Mouse (Mus musculus): ENCODE data around the gene Mlxipl. TPM values are rescaled to one million over a fixed set of nuclear protein-coding genes. Genes with fewer than 3 reads are reported as not detected.
A peak's percentile ranks its signal among the peaks of the same experiment; 100 is the strongest.
"Not testable (repeated sequence)": the region's sequence is repeated elsewhere in the genome, so short reads cannot be mapped to it uniquely, and the experiment has no call there.

Gene Mlxipl
- 1 to 10 TPM; 3.6 to 5.2 TPM for total RNA-seq (2021)

DNA sequence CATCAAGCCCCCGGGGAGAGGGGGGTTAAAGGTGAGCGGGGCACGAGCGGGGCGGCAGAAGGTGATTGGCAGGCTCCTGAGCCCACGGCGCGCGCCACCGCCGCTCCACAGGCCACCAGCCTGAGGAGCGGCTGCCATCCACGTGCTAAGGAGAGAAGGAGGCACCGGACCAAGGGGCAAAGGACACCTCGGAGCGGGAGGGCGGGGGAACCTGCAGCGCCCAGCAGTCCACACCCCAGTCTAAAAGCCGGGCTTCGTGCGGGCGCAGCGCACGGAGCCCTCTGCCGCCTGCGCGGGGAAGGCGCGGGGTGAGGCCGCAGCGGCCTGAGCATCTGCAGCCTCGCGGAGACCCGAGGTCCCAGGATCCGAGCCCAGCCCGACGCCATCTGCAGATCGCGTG is at the start of gene Mlxipl:
Gene Mlxipl (plus strand): TSS at position 238 of the 400 bp plus-strand sequence.
- DNase-seq, result no peak

DNA sequence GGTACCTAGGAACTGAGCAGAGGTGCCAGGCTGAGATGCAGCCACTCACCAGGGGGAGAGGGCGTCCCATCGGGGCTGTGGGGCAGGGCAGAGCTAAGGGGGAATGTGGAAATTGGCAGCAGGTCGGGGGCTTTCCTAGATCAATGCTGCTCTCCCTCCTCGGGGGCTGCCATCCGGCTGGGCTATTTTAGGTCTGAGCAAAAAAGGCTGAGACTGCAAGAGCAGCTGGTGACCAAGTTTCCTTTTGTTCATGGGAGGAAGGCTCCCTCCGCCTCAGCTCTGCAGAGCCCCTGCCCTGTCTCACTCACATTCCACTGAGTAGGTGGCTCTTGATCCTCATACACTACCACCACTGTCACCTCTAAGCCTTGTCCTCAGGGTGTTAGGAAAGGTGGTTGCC is 49.6 kb upstream of the Mlxipl start:
- no peak for DNase-seq

DNA sequence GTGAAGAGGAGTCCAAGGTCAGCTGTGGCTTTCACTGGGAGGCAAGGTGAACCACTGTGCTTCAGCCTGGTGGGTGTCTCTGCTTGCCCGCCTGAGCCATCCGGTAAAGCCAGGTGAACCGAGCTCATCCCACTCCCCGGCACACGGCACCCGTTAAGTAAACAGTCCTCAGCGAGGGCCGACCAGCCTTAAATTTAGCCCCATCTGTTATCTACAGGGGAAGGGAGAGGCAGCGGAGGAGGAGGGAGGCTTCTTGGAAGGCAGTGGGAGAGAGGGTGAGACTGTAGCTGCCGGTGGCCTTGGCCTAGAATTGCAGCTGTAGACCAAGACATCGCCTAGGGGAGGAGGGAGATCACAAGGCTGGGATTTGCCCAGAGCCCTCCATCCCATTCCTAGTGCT is 48.9 kb upstream of the Mlxipl start:
- DNase-seq, result no peak

DNA sequence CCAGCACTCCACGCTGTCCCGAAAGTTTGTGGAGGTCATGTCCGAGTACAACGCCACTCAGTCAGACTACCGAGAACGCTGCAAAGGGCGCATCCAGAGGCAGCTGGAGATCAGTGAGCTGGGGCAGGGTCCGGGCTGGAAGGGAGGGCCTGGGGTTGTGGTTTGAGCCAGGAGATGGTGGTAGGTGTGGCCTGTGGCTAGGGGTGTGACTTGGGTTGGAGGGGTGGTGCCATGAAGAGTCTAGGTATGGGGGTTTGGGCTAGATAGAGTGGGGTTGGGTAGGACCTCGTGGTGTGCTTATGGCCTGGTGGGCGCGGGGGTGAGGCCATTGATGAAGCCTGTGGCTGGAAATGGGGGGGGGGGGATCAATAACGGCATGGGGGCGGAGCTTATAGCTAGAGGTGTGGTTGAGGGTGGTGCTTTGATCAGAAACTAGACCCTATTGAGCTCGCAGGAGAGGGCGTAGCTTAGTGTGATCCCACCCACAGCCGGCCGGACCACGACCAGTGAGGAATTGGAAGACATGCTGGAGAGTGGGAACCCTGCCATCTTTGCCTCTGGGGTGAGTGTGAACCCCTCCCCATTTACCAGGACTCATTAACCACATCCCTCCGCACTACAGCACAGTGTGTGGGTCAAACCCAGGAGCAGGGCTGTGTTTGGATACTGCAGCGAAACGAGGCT is 47.4 kb upstream of the Mlxipl start:
- no peak for DNase-seq

DNA sequence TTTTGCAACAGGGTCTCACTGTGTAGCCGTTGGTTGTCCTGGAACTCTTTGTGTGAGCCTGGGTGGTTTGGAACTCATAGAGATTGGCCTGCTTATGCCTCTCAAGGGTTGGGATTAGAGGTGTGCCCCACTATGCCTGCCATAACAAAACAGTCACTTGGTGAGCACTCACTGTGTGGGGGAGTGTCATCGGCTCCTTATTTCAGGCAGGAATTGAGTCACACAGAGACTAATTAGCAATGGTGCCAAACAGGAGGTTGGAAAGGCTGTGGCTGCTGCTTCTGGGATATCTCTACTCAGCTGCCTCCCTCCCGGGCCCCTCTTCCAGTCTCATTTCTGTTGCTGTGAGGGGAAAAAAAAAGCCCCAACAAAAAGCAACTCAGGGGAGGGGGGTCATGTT is 45.1 kb upstream of the Mlxipl start:
- no peak for DNase-seq

DNA sequence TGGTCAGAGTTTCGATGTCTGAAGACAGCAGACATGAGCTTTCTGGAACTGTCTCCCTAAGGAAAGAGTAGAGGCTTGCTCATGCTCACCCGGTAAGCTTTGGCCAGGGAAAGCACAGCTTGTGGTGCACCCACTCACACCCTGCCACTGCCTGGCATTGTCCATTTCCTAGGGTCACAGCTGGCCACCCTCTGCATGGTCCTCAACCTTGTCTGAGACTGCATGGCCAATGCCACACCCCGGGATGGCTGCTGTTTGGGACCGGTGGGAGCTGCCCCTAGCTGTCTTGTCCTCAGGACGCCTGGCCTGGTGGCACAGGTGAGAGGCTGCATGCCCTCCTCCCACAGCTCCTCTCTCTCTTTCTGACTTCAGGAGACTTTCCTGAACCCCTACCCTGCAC is 41.2 kb upstream of the Mlxipl start:
- no peak for DNase-seq

DNA sequence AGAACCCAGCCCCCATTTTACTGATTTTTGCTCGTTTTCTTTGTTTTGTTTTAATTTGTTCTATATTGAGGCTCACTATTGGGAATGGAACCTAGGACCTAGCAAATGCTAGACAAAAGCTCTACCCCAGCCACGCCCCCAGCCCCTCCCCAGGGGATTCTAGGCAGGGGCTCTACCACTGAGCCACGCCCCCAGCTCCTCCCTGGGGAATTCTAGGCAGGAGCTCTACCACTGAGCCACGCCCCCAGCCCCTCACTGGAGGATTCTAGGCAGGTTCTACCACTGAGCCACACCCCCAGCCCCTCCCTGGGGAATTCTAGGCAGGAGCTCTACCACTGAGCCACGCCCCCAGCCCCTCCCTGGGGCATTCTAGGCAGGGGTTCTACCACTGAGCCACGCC is 40.4 kb upstream of the Mlxipl start:
- not testable (repeated sequence) for DNase-seq

DNA sequence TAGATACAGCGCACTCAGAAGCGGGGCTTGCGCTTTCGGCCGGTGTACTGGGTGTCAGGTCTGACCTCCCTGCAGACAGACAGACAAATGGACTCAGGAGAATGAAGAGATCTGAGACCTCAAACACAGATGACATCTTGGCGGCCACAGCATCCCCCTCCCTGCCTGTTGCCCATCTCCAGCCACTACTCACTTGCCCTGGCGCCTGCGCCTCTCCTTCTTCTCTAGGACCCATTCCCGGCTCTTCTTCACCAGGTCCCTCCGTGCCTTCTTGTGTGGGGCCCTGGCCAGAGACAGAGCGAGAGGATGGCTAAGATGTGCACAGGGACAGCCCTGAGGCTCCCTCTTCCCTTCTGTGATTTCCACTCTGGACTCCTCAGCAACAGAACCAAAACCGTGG is 36.3 kb upstream of the Mlxipl start:
- no peak for DNase-seq

DNA sequence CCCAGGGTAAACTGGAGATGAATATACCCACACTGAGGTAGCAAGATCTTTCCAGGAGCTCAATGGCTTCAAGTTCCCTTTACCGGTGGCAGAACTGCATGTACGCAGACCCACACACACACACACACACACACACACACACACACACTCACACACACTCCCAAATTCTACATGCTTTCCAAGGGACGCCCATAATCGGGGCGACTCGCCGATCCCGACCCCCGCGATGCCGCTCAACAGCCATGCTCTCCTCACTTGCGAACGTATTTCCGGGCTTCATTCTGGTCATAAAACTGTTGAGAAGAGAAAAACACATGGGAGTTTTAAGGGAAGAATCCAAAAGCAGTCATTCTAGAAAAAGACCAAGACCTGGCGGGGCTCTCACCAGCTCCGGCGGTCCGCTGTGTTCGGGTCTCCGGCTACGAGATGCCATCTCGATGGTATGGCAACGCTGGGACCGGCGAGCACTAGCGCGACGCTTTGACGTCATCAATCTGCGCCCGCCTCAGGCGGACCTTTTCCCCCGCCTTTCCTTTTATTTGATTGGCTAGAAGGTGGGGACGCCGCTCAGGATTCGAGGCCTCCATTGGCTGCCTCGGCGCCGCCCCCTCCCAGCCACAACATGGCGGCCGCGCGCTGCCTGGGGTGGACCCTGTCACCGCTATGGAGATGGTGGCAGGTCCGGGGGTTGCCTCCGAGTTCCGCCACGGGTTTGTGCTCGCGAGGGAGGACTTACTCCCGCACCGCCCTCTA is 25.9 kb upstream of the Mlxipl start, which contains the start of gene Dnajc30:
Gene Dnajc30 (plus strand): TSS at position 574 of the 753 bp plus-strand sequence.
- peak; percentile 97 for DNase-seq

DNA sequence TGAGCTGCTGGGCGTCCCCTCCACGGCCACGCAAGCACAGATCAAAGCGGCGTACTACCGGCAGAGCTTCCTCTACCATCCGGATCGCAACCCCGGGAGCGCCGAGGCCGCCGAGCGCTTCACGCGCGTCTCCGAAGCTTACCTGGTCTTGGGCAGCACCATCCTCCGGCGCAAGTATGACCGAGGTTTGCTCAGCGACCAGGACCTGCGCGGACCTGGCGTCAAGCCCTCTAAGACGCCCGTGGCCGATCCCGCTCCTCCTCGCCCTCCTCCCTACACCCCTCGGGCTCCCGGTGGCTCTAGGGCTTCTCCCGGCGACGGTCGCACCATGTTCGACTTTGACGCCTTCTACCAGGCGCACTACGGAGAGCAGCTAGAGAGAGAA is 25.3 kb upstream of the Mlxipl start:
- no peak for DNase-seq

DNA sequence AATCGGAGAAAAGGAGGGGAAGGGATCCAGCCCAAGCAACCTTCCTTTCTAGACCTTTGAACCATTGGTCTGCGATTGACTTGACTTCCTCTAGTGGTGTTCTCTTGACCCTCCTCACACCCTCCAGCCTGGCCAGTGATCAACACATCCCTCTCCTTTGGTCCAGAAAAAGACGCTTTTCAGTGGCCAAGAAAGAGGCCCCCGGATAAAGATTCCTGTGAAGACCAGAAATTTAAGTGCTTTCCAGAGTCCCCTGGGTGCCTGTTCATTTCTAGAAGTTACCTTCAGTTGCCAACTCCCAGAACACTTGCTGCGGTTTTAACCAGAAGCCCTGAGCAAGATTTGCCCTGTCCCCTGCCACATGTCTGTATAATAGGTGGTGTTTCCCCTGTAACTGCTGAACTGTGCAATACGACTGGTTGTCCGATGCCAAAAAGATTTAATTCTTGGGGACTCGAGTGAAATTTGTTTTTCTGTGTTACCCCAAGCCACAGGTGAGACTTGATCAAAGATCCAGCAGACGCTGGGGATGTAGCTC is 24.7 kb upstream of the Mlxipl start, which contains the start of gene Bud23:
Gene Bud23 (minus strand): TSS at position 51 of the 538 bp plus-strand sequence.
- not testable (repeated sequence) for DNase-seq

DNA sequence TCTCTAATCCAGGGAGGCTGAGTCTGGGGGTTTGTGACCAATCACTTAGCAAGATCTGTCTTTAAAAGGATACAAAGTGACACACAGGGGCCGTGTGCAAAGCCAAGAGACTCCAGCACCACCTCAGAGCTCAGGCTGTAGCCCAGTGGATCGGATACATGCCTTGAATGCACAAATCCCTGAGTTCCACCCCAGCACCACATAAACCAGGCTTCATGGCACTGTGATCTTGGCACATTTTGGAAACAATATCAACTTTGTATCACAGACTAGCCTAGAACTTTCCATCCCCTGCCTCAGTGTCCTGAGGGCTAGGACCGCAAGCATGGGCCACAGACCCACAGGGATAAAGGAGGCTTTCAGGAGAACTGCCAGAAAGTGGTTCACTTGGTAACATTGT is 23.7 kb upstream of the Mlxipl start:
- no peak for DNase-seq

DNA sequence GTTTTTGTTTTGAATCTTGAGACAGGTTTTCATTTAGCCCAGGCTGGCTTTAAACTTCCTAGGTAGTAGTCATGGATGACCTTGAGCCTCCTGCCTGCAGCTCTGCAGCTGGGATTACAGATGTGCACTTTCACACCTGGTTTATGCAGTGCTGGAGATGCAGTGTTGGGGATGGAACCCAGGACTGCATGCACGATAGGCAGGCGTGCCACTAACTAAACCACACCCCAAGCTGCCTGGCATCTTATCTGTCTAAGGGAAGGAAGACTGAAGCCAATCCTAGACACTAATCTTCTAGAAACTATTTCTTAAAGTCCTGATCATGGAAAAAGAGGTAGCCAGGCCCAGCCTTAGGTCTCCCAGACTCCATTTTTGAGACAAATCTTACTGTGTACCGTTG is 19.2 kb upstream of the Mlxipl start:
- DNase-seq, result no peak

DNA sequence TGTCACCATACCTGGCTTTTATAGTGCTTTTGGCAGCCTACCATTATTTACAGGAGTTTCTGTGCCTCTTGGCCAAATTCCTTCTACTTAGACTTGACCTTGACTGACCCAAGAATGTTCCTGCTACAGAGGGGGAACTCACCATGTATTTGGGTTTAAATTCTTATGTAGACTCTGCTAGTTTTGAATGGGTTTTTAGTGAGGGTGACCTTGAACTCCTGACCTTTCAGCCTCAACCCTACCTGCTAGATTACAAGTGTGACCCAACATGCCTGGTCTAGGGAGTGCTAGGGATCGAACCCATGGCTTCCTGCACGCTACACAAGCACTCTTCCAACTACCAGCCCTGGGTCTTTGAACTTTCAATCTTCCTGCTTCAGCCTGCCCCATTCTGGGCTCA is 17.6 kb upstream of the Mlxipl start:
- no peak for DNase-seq

DNA sequence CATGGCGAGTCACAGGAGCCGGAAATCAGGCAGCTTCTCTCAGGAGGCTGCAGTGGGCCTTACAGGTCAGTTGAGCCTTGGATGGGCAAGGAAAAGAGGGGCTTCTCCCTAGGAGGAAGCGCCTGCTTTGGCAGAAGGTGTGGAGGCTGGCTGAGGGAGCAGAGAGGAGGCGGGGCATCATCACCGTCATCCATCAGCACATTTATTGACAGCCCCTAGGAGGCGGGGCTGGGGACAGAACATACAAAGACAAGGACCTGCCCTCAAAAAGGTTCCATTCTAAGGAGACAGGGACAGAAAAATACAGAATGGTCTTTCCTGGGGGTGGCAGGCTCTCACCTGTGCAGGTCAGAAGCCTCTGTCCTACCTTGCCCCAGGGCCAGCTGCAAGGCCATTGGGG is 17.0 kb upstream of the Mlxipl start:
- no peak for DNase-seq

DNA sequence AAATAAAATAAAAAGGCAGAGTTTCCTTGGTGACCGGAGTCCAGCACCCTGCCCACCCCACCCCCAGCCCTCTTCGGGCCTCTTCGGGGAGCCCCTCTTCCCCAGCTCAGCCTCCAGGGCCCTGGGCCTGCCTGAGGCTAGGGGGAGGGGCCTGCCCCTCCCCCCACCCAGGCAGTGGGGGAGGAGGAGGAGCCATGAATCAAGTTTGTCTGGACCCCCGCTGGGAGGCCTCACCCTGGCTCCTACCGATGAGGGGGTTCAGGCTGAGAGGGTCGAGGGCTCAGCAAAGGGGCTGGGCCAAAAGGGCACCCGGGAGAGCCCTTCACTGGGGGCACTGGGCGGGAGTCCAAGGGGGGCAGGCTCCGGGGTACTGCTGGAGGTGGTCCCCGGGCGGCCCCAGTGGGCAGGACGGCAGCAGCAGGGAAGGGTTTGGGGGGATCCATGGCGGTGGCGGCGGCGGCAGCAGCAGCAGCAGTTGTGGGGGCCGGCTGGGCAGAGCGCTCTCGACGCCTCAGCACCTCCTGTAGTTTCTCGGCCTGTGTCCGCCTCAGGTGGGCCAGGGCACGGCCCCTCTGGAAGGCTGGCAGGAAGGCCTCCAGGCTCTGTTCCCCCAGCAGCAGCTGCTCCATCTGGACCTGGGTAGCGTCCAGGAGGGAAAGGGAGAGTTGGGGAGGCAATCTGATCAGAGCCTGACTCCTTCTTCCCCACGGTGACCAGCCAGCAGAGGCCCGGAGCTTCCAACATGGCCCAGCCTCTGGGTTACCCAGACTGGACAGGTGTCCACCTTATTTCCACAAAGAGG is 16.1 kb upstream of the Mlxipl start:
- DNase-seq, result no peak

DNA sequence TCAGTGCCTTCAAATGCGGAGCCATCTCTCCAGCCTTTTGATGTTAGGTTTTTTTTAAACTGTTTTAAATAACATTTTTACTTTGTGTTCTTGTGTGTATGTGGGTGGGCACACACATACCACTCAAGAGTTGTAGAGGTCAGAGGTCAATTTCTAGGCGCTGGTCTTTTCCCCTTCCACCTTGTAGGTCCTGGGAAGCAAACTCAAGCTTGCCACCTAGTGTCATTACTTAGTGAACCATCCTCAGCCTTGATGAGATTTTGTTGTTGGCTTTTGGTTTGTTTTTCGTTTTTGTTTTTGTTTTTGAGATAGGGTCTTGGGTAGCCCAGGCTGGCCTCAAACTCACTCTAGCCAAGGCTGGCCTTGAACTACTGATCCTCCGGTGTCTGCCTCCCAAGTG is 14.0 kb upstream of the Mlxipl start:
- DNase-seq, result no peak

DNA sequence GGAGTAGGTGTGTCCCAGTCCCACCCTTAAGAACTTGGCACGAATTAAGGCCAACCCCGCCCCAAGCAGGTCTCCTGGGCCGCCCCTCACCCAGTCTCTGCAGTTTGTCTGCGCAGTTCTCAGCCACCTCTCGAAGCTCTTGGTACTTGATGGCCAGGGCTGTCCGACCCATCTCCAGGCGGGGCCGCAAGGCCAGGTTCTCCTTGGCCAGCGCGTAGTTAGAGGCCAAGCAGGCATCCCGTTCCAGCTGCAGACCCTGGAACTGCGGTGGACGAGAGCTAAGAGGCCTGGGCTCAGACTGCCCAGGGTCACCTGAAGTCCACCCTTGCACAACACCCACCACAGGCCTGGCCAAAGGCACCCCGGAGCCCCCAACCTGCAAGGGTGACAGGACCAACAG is 13.3 kb upstream of the Mlxipl start:
- DNase-seq, result no peak

DNA sequence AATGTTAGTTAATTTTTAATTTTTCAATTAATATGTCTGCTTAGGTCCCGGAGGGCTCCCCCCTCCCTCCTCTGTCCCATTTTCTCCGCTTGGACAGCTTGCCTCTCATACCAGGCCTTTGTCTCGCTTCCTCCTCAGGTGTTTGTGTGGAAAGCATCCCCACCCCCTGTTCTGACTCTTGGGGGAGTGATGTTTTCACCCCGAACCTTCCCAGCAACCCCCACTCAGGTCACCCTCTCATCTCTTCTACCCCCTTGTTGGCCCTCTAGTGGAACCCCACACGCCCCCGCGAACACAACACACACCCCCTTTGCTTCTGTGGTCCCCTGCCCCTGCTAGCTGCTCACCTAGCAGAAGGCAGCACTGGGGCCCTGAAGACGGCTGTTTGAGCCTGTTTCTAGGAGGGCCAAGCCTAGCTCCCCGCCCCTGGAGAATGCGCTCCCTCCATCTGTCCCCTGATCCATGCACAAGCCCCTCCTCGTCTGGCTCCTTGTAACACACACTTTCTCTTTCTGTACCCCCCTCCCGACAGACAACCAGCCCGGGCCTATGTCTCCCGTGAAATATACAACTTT is 12.7 kb upstream of the Mlxipl start:
- peak; percentile 46 to 57 for DNase-seq

DNA sequence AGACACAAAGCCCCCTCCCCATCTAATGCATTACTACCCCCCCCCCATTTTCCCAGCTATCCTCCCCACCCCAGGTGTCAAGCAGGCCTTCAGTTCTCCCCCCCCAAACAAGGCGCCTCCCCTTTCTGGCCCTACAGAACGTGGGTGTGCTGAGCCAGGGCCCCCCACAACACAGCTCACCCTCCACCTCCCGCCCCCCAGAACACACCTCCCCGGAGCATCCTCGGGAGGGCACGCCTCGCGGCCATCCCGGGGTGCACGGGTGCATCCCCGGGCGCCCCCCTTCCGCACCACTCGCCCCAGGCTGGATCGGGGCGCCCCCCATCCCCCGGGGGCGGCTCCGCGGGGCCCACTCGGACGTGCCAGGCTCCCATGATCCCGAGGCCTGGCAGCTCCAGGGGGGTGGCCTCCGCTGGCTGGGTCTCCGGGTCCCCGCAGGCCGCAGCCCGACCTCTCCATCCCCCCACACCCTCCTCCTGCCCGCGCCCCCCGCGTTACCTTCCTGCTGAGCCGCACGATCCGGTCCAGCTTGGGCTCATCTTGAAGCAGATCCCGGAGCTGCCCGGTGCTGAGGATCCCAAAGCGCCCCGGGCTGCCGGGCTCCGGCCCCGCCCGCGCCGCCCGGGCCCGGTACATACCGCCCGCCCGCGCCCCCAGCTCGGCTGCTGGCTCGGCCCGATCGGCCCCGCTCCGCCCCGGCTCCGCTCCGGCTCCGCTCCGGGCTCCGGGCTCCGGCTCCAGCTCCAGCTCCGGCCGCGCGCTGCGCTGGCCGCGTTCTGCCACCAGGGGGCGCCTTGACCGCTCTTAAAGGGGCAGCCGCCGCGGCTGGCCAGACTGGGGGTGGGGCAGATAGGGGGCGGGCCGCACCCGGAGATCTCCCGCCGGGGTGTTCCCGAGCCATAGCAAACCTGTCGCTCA is 11.9 kb upstream of the Mlxipl start, which contains the start of gene Vps37d:
Gene Vps37d (minus strand): TSS at position 703 of the 918 bp plus-strand sequence.
- DNase-seq, result peak; percentile 90 to 93

DNA sequence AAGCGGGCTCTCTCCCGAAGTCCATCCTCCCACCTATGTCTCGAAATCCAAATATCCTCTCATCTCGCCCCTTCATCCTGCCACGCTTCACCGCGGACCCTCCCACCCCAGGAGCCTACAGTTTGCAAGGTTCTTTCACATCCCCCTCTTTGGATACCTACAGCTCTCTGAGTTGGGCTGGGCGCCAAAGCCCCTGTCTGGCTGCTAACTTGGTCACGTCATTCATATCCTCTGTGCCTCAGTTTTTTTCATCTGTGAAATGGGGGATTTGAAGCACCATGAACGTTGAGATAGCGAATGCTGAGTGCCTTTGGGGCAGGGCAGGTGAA is 11.2 kb upstream of the Mlxipl start:
- DNase-seq, result no peak

DNA sequence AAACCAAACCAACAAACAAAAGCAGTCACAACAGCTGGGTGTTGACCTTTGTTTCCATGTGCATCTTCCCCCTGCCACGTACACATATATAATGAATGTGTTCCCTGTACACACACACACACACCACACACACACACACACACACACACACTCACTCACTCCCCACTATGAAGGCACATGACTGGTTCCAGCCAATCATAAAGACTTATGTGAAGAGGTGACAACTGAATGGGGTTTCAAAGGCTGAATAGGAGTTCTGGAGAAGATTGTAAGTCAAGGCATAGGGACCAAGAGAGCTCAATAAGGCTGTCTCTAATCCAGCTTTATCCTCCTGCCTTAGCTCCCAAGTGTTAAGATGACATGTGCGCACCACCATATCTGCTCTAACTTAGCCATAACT is 10.1 kb upstream of the Mlxipl start:
- no peak for DNase-seq

All from layer of hippocampus, postnatal 36 days (tissue).